Mouse (Mus musculus) gastrocnemius, adult 8-10 months (tissue): ENCODE data around the gene Fbn1. TPM values are rescaled to one million over a fixed set of nuclear protein-coding genes. Genes with fewer than 3 reads are reported as not detected.

Experiments
- total RNA-seq, 4 experiments: library from RNA; stranded (reverse); gene quantifications; 2 replicates each; pipeline ENCODE4 v1.2.4; 2022

Gene Fbn1
- total RNA-seq, 4 experiments from 2014 or later = 10.9 to 21.0 (median 17.8) TPM

Other genes with a start within 250 kb of the Fbn1 start
- gene Gm9913, start 2.9 kb downstream of the Fbn1 start, total RNA-seq = not detected
- gene Cep152, start 117.1 kb upstream of the Fbn1 start, total RNA-seq = 1 to 10 TPM in 1 of 4 experiments, under 1 TPM in 3; 0.58 to 1.0 (median 0.78) TPM
- 10 to 100 TPM; 17.1 to 24.7 (median 19.2) TPM for gene Eid1, start 165.1 kb upstream of the Fbn1 start, total RNA-seq
- gene Shc4, start 216.2 kb upstream of the Fbn1 start, total RNA-seq = under 1 TPM; 0.75 to 0.99 (median 0.82) TPM